8 mouse cellular contexts compared by ENCODE assay signal in genomic region chr9:44085741-44086665, GRCm38 (mm10). TPM values are rescaled to one million over a fixed set of nuclear protein-coding genes. Genes with fewer than 3 reads are reported as not detected.
DNase-seq lines count a peak whose midpoint lies in the region; ATAC-seq and TF ChIP-seq lines count a peak whose summit lies in the region.
"Had no signal": no experiment of that assay in that cellular context is flagged by ENCODE, and none has a peak within 500 bp of the region (broad histone marks: within the 10 kb centered on the region; RNA-seq: fewer than 3 reads in every experiment).

No protein-coding gene starts in this region.

- H3K4me1 ChIP-seq in intestine, embryonic 16.5 days (ENCODE audit: control insufficient read depth, insufficient read depth, low read length): peaks cover 48% of the 10 kb centered on the region
- peaks cover 44% of the 10 kb centered on the region for H3K4me1 ChIP-seq in limb, embryonic 14.5 days (ENCODE audit: control insufficient read depth, insufficient read depth, low read length)

- 0 out of 2 replicates have a peak overlapping the region, but pooled peaks have one; percentile 2 for H3K9ac ChIP-seq in intestine, embryonic 16.5 days (ENCODE audit: low read depth, low read length)
- H3K9ac ChIP-seq in limb, embryonic 14.5 days (ENCODE audit: low read depth, low read length, severe bottlenecking): no peak overlapping the region

- H3K27ac ChIP-seq in intestine, embryonic 16.5 days (ENCODE audit: low read length): no peak overlapping the region
- no peak overlapping the region for H3K27ac ChIP-seq in limb, embryonic 14.5 days (replicated peaks; ENCODE audit: low read depth, low read length)

- 70% methylated on average over 15 of the region's 15 CpGs for WGBS in intestine, embryonic 16.5 days
- WGBS in limb, embryonic 14.5 days: 71% methylated on average over 15 of the region's 15 CpGs

- H3K4me3 ChIP-seq in intestine, embryonic 16.5 days (ENCODE audit: low read length): no peak overlapping the region; the same call in 1 of the 2 replicates
- peak overlapping the region; percentile 61; the same call in 1 of the 2 replicates for H3K4me3 ChIP-seq in limb, embryonic 14.5 days (replicated peaks; ENCODE audit: low read length)

- ATAC-seq in intestine, embryonic 16.5 days: no peak
- ATAC-seq in limb, embryonic 14.5 days (ENCODE audit: low FRiP score, low read depth): no peak
- no peak for ATAC-seq in erythroblast, adult 5-6 weeks (replicated peaks; ENCODE audit: low FRiP score, poor library complexity, severe bottlenecking)

- TF ChIP-seq POLR2A in limb, embryonic 14.5 days (IDR thresholded peaks at IDR 0.05; ENCODE audit: borderline replicate concordance, extremely low read depth, insufficient read depth, insufficient read length): no peak

- H3K9me3 ChIP-seq in intestine, embryonic 16.5 days (ENCODE audit: control insufficient read depth, low read length): no peaks in the 10 kb centered on the region
- H3K9me3 ChIP-seq in limb, embryonic 14.5 days (ENCODE audit: control insufficient read depth, low read length): no peaks in the 10 kb centered on the region

- peak; percentile 54 to 78 for DNase-seq in adrenal gland, postnatal 36 days
- peak; percentile 96 for DNase-seq in cerebellum, adult 9-11 months
- peak; percentile 99 for DNase-seq in heart, adult 11 months
- no peak for DNase-seq in limb, embryonic 14.5 days (ENCODE audit: low spot score)
- peak; percentile 64 to 76 for DNase-seq in right cerebral cortex, postnatal 36 days (ENCODE audit: low spot score in 2 of 2)

- H3K4me2 ChIP-seq in intestine, embryonic 16.5 days (ENCODE audit: low read depth, low read length): peak overlapping the region; percentile 99
- peak overlapping the region; percentile 98 for H3K4me2 ChIP-seq in limb, embryonic 14.5 days (replicated peaks; ENCODE audit: low read depth, low read length, severe bottlenecking)

- no peaks in the 10 kb centered on the region for H3K36me3 ChIP-seq in intestine, embryonic 16.5 days (ENCODE audit: control insufficient read depth, insufficient read depth, low read length)
- 0 out of 2 replicates have a peak, but pooled peaks cover 8% of the 10 kb centered on the region for H3K36me3 ChIP-seq in limb, embryonic 14.5 days (ENCODE audit: control insufficient read depth, insufficient read depth, low read length)

- H3K27me3 ChIP-seq in intestine, embryonic 16.5 days (replicated peaks; ENCODE audit: control insufficient read depth, insufficient read depth, low read length): no peaks in the 10 kb centered on the region
- peaks cover 14% of the 10 kb centered on the region for H3K27me3 ChIP-seq in limb, embryonic 14.5 days (ENCODE audit: control insufficient read depth, insufficient read depth, low read length)

RNA-seq across cellular contexts. Expression of gene Mfrp, which starts 15.5 kb away (rescaled TPM):
- total RNA-seq in adrenal gland, postnatal 36 days (2021): under 1 TPM in 1 of 2 experiments, not detected in 1; 0.10 TPM
- polyA plus RNA-seq in intestine, embryonic 16.5 days (2015; fragmentation: Nextera tagmentation; extraction: Ambion mirVana): 0.18 and 0.24 TPM in 2 replicates
- 0.08 and 0.29 TPM in 2 replicates for polyA plus RNA-seq in limb, embryonic 14.5 days (2012; rRNA removed)
- 0.18 and 0.37 TPM in 2 replicates for polyA plus RNA-seq in limb, embryonic 14.5 days (2014; fragmentation: Nextera tagmentation; extraction: Ambion mirVana)
- not detected in 2 replicates for total RNA-seq in erythroblast, adult 5-6 weeks (2015; ENCODE audit: low replicate concordance)
- total RNA-seq in erythroblast, adult 5-6 weeks (2017; ENCODE audit: low replicate concordance): not detected in 2 replicates
- total RNA-seq: adrenal gland, adult 18-20 months had no signal

RNA-seq across cellular contexts. Expression of gene Usp2, which starts 19.2 kb away (rescaled TPM):
- total RNA-seq in adrenal gland, postnatal 36 days (2021): 10 to 100 TPM; 47.3 to 75.2 TPM
- 13.2 and 15.6 TPM in 2 replicates for polyA plus RNA-seq in intestine, embryonic 16.5 days (2015; fragmentation: Nextera tagmentation; extraction: Ambion mirVana)
- polyA plus RNA-seq in limb, embryonic 14.5 days (2012; rRNA removed): 4.9 and 6.6 TPM in 2 replicates
- 22.5 and 24.4 TPM in 2 replicates for polyA plus RNA-seq in limb, embryonic 14.5 days (2014; fragmentation: Nextera tagmentation; extraction: Ambion mirVana)
- total RNA-seq in erythroblast, adult 5-6 weeks (2015; ENCODE audit: low replicate concordance): 1.0 and 1.3 TPM in 2 replicates
- total RNA-seq in erythroblast, adult 5-6 weeks (2017; ENCODE audit: low replicate concordance): 0.28 and 5.7 TPM in 2 replicates

RNA-seq across cellular contexts. Expression of gene C1qtnf5, which starts 21.0 kb away (rescaled TPM):
- total RNA-seq in adrenal gland, postnatal 36 days (2021): 10 to 100 TPM; 13.0 to 20.4 TPM
- polyA plus RNA-seq in intestine, embryonic 16.5 days (2015; fragmentation: Nextera tagmentation; extraction: Ambion mirVana): 2.7 and 3.0 TPM in 2 replicates
- 10.0 and 12.7 TPM in 2 replicates for polyA plus RNA-seq in limb, embryonic 14.5 days (2012; rRNA removed)
- polyA plus RNA-seq in limb, embryonic 14.5 days (2014; fragmentation: Nextera tagmentation; extraction: Ambion mirVana): 6.9 and 7.5 TPM in 2 replicates
- 2.1 TPM in 1 of 2 replicates, not detected in the other for total RNA-seq in erythroblast, adult 5-6 weeks (2015; ENCODE audit: low replicate concordance)
- total RNA-seq in erythroblast, adult 5-6 weeks (2017; ENCODE audit: low replicate concordance): not detected in 2 replicates

RNA-seq across cellular contexts. Expression of gene Gm49380, which starts 27.3 kb away (rescaled TPM):
- under 1 TPM; 0.70 to 0.76 TPM for total RNA-seq in adrenal gland, postnatal 36 days (2021)
- 0.05 and 0.12 TPM in 2 replicates for polyA plus RNA-seq in intestine, embryonic 16.5 days (2015; fragmentation: Nextera tagmentation; extraction: Ambion mirVana)
- 0.41 and 0.49 TPM in 2 replicates for polyA plus RNA-seq in limb, embryonic 14.5 days (2012; rRNA removed)
- polyA plus RNA-seq in limb, embryonic 14.5 days (2014; fragmentation: Nextera tagmentation; extraction: Ambion mirVana): 0.23 and 0.65 TPM in 2 replicates
- not detected in 2 replicates for total RNA-seq in erythroblast, adult 5-6 weeks (2015; ENCODE audit: low replicate concordance)
- total RNA-seq in erythroblast, adult 5-6 weeks (2017; ENCODE audit: low replicate concordance): not detected in 2 replicates

RNA-seq across cellular contexts. Expression of gene Rnf26, which starts 27.3 kb away (rescaled TPM):
- 10 to 100 TPM; 28.0 to 32.7 TPM for total RNA-seq in adrenal gland, postnatal 36 days (2021)
- polyA plus RNA-seq in intestine, embryonic 16.5 days (2015; fragmentation: Nextera tagmentation; extraction: Ambion mirVana): 45.4 and 48.1 TPM in 2 replicates
- 56.1 and 80.2 TPM in 2 replicates for polyA plus RNA-seq in limb, embryonic 14.5 days (2012; rRNA removed)
- polyA plus RNA-seq in limb, embryonic 14.5 days (2014; fragmentation: Nextera tagmentation; extraction: Ambion mirVana): 74.0 and 81.0 TPM in 2 replicates
- total RNA-seq in erythroblast, adult 5-6 weeks (2015; ENCODE audit: low replicate concordance): 11.1 and 23.6 TPM in 2 replicates
- 13.5 and 15.6 TPM in 2 replicates for total RNA-seq in erythroblast, adult 5-6 weeks (2017; ENCODE audit: low replicate concordance)

Comparison
In these comparisons a context has a peak if more than half of its experiments do, and no peak if none do; other contexts are left out.
1. RNA of gene Usp2, which starts 19.2 kb away (total RNA-seq): 47.3 to 75.2 TPM in adrenal gland, postnatal 36 days; 0.28 to 5.7 TPM in erythroblast, adult 5-6 weeks; every median in the first group is over 4 times any median in the second.
2. RNA of gene C1qtnf5, which starts 21.0 kb away (total RNA-seq): 13.0 to 20.4 TPM in adrenal gland, postnatal 36 days; 2.1 TPM in erythroblast, adult 5-6 weeks; every median in the first group is over 4 times any median in the second.